Mouse (Mus musculus): ENCODE results near the gene Mboat2. TPM values are rescaled to one million over a fixed set of nuclear protein-coding genes. Genes with fewer than 3 reads are reported as not detected.
A peak's percentile ranks its signal among the peaks of the same experiment; 100 is the strongest.

Gene Mboat2
- polyA plus RNA-seq, 1 experiment from 2014 or later = 55.1 TPM

- peaks cover 4% of the 10 kb centered on the region for H3K4me1 ChIP-seq
- no peak overlapping the region for H3K4me2 ChIP-seq (replicated peaks)
- no peak overlapping the region for H3K4me3 ChIP-seq
- no peak overlapping the region for H3K9ac ChIP-seq
- no peak overlapping the region for H3K27ac ChIP-seq
- ATAC-seq (ENCODE audit: low FRiP score, low read depth) = no peak
- H3K36me3 ChIP-seq = peaks cover 6% of the 10 kb centered on the region; the same call in 1 of the 2 replicates
- no peaks in the 10 kb centered on the region for H3K27me3 ChIP-seq
- no peaks in the 10 kb centered on the region for H3K9me3 ChIP-seq
- WGBS = 91% methylated on average over 3 of the region's 3 CpGs
These were observed 103.3 kb downstream of the Mboat2 start for GRCm38 (mm10) chr12:24933996-24934395.

GRCm38 (mm10) chr12:24936281-24936680 lies 105.6 kb downstream of the Mboat2 start:
- ATAC-seq (ENCODE audit: low FRiP score, low read depth) = no peak
- no peak overlapping the region for H3K4me3 ChIP-seq
- H3K9ac ChIP-seq = no peak overlapping the region
- WGBS = 81% methylated on average over 1 of the region's 1 CpGs
- H3K27ac ChIP-seq = no peak overlapping the region
- H3K4me2 ChIP-seq (replicated peaks) = no peak overlapping the region
- no peaks in the 10 kb centered on the region for H3K27me3 ChIP-seq
- no peaks in the 10 kb centered on the region for H3K9me3 ChIP-seq
- H3K36me3 ChIP-seq = peaks cover 23% of the 10 kb centered on the region
- no peaks in the 10 kb centered on the region; the same call in 1 of the 2 replicates for H3K4me1 ChIP-seq

GRCm38 (mm10) chr12:24939372-24939771 lies 108.7 kb downstream of the Mboat2 start:
- H3K4me1 ChIP-seq = no peaks in the 10 kb centered on the region; the same call in 1 of the 2 replicates
- no peak for ATAC-seq (ENCODE audit: low FRiP score, low read depth)
- WGBS = 90% methylated on average over 8 of the region's 8 CpGs
- no peak overlapping the region for H3K4me2 ChIP-seq (replicated peaks)
- no peak overlapping the region for H3K9ac ChIP-seq
- no peak overlapping the region for H3K4me3 ChIP-seq
- no peaks in the 10 kb centered on the region for H3K9me3 ChIP-seq
- H3K36me3 ChIP-seq = peaks cover 45% of the 10 kb centered on the region
- no peaks in the 10 kb centered on the region for H3K27me3 ChIP-seq
- H3K27ac ChIP-seq = no peak overlapping the region

GRCm38 (mm10) chr12:24942619-24943287 lies 112.1 kb downstream of the Mboat2 start:
- Histone ChIP-seq H3K9ac (no peak overlapping the region), H3K27ac (no peak overlapping the region), H3K4me2 (replicated peaks) (no peak overlapping the region), H3K4me3 (no peak overlapping the region), H3K9me3 (no peaks in the 10 kb centered on the region), H3K4me1 (no peaks in the 10 kb centered on the region), H3K36me3 (peaks cover 69% of the 10 kb centered on the region), H3K27me3 (no peaks in the 10 kb centered on the region)
- 86% methylated on average over 9 of the region's 9 CpGs for WGBS
- ATAC-seq (ENCODE audit: low FRiP score, low read depth) = no peak

- H3K27me3 ChIP-seq = no peaks in the 10 kb centered on the region
- peaks cover 69% of the 10 kb centered on the region for H3K36me3 ChIP-seq
- H3K4me3 ChIP-seq = no peak overlapping the region
- ATAC-seq (ENCODE audit: low FRiP score, low read depth) = no peak
- H3K4me1 ChIP-seq = no peaks in the 10 kb centered on the region
- 81% methylated on average over 4 of the region's 4 CpGs for WGBS
- no peak overlapping the region for H3K4me2 ChIP-seq (replicated peaks)
- no peak overlapping the region for H3K9ac ChIP-seq
- H3K9me3 ChIP-seq = no peaks in the 10 kb centered on the region
- H3K27ac ChIP-seq = no peak overlapping the region
These were observed 112.7 kb downstream of the Mboat2 start for GRCm38 (mm10) chr12:24943427-24943826.

- Histone ChIP-seq H3K9ac (no peak overlapping the region), H3K27me3 (no peaks in the 10 kb centered on the region), H3K36me3 (peaks cover 68% of the 10 kb centered on the region), H3K4me2 (replicated peaks) (no peak overlapping the region), H3K9me3 (no peaks in the 10 kb centered on the region), H3K27ac (no peak overlapping the region), H3K4me1 (no peaks in the 10 kb centered on the region), H3K4me3 (no peak overlapping the region)
- no peak for ATAC-seq (ENCODE audit: low FRiP score, low read depth)
- WGBS = 87% methylated on average over 7 of the region's 7 CpGs
These were observed 113.9 kb downstream of the Mboat2 start for GRCm38 (mm10) chr12:24944597-24944996.

- ATAC-seq (ENCODE audit: low FRiP score, low read depth) = no peak
- Histone ChIP-seq H3K27me3 (no peaks in the 10 kb centered on the region), H3K4me2 (replicated peaks) (no peak overlapping the region), H3K9me3 (no peaks in the 10 kb centered on the region; the same call in 1 of the 2 replicates), H3K9ac (no peak overlapping the region), H3K36me3 (peaks cover 65% of the 10 kb centered on the region), H3K27ac (no peak overlapping the region), H3K4me3 (no peak overlapping the region), H3K4me1 (0 out of 2 replicates have a peak, but pooled peaks cover 3% of the 10 kb centered on the region)
- WGBS = 93% methylated on average over 14 of the region's 14 CpGs
These were observed 116.4 kb downstream of the Mboat2 start for GRCm38 (mm10) chr12:24947065-24947464.

- no peak for ATAC-seq (ENCODE audit: low FRiP score, low read depth)
- no peak overlapping the region for H3K4me2 ChIP-seq (replicated peaks)
- H3K9me3 ChIP-seq = no peaks in the 10 kb centered on the region; the same call in 1 of the 2 replicates
- peaks cover 64% of the 10 kb centered on the region for H3K36me3 ChIP-seq
- H3K9ac ChIP-seq = no peak overlapping the region
- 61% methylated on average over 3 of the region's 3 CpGs for WGBS
- no peak overlapping the region for H3K27ac ChIP-seq
- peaks cover 8% of the 10 kb centered on the region for H3K4me1 ChIP-seq
- no peak overlapping the region for H3K4me3 ChIP-seq
- no peaks in the 10 kb centered on the region for H3K27me3 ChIP-seq
These were observed 117.7 kb downstream of the Mboat2 start for GRCm38 (mm10) chr12:24948344-24948743.

GRCm38 (mm10) chr12:24950376-24951046 lies 119.8 kb downstream of the Mboat2 start:
- Histone ChIP-seq H3K9me3 (no peaks in the 10 kb centered on the region; the same call in 1 of the 2 replicates), H3K36me3 (peaks cover 72% of the 10 kb centered on the region), H3K27me3 (no peaks in the 10 kb centered on the region), H3K4me3 (no peak overlapping the region), H3K4me2 (replicated peaks) (no peak overlapping the region), H3K9ac (no peak overlapping the region), H3K4me1 (peaks cover 8% of the 10 kb centered on the region), H3K27ac (no peak overlapping the region)
- no peak for ATAC-seq (ENCODE audit: low FRiP score, low read depth)
- WGBS = 81% methylated on average over 7 of the region's 7 CpGs

GRCm38 (mm10) chr12:24952147-24952546 lies 121.5 kb downstream of the Mboat2 start:
- Histone ChIP-seq H3K4me3 (no peak overlapping the region), H3K9me3 (no peaks in the 10 kb centered on the region; the same call in 1 of the 2 replicates), H3K9ac (no peak overlapping the region), H3K27me3 (no peaks in the 10 kb centered on the region), H3K4me1 (peaks cover 8% of the 10 kb centered on the region), H3K4me2 (replicated peaks) (no peak overlapping the region), H3K36me3 (peaks cover 65% of the 10 kb centered on the region), H3K27ac (peak overlapping the region; percentile 28; the same call in 1 of the 2 replicates)
- WGBS = 36% methylated on average over 6 of the region's 6 CpGs
- peak; percentile 54; the same call in 1 of the 2 replicates for ATAC-seq (ENCODE audit: low FRiP score, low read depth)

- no peak for ATAC-seq (ENCODE audit: low FRiP score, low read depth)
- Histone ChIP-seq H3K4me1 (peaks cover 8% of the 10 kb centered on the region), H3K36me3 (peaks cover 70% of the 10 kb centered on the region), H3K4me3 (no peak overlapping the region), H3K4me2 (replicated peaks) (no peak overlapping the region), H3K27ac (no peak overlapping the region), H3K9ac (no peak overlapping the region), H3K9me3 (no peaks in the 10 kb centered on the region; the same call in 1 of the 2 replicates), H3K27me3 (no peaks in the 10 kb centered on the region)
- WGBS = 84% methylated on average over 9 of the region's 9 CpGs
These were observed 124.5 kb downstream of the Mboat2 start for GRCm38 (mm10) chr12:24955137-24955536.

GRCm38 (mm10) chr12:24958526-24958925 lies 127.8 kb downstream of the Mboat2 start:
- H3K36me3 ChIP-seq = peaks cover 39% of the 10 kb centered on the region
- H3K9me3 ChIP-seq = no peaks in the 10 kb centered on the region
- ATAC-seq (ENCODE audit: low FRiP score, low read depth) = no peak
- H3K4me3 ChIP-seq = no peak overlapping the region
- no peak overlapping the region for H3K4me2 ChIP-seq (replicated peaks)
- H3K4me1 ChIP-seq = peaks cover 14% of the 10 kb centered on the region
- WGBS = 88% methylated on average over 3 of the region's 3 CpGs
- no peaks in the 10 kb centered on the region for H3K27me3 ChIP-seq
- no peak overlapping the region for H3K9ac ChIP-seq
- no peak overlapping the region for H3K27ac ChIP-seq

Measured in limb, embryonic 13.5 days (tissue).